Mouse (Mus musculus) CD4-positive, CD25-positive, alpha-beta regulatory T cell, adult 4 months (primary cell): Measurements from ENCODE around the gene Exoc3l. TPM values are rescaled to one million over a fixed set of nuclear protein-coding genes. Genes with fewer than 3 reads are reported as not detected.
A peak's percentile ranks its signal among the peaks of the same experiment; 100 is the strongest.
"Not testable (repeated sequence)": the region's sequence is repeated elsewhere in the genome, so short reads cannot be mapped to it uniquely, and the experiment has no call there.

Experiments
- ATAC-seq: one replicate; pipeline ENCODE4 v1.8.0; 2017
- polyA plus RNA-seq, 2 experiments: library from polyadenylated mRNA; unstranded; fragments of 100-300 nt; shearing (Covaris generic); gene quantifications; one replicate each; pipeline ENCODE4 v1.2.1; 2017

Exoc3l gene
- polyA plus RNA-seq, 2 experiments from 2014 or later: 1.1 TPM; not detected in 1

- not testable (repeated sequence) for ATAC-seq
Measured at GRCm38 (mm10) chr8:105291364-105291763, 4.5 kb downstream of the Exoc3l start.

- peak; percentile 29 for ATAC-seq
Measured at GRCm38 (mm10) chr8:105290554-105291314, 5.2 kb downstream of the Exoc3l start.

- ATAC-seq: no peak
Measured at GRCm38 (mm10) chr8:105289805-105290460, 6.0 kb downstream of the Exoc3l start, which contains the start of gene 4931428F04Rik. TSS of gene 4931428F04Rik (minus strand) at chr8:105289864.

GRCm38 (mm10) chr8:105288958-105289732, 6.8 kb downstream of the Exoc3l start:
- ATAC-seq: peak; percentile 89

- no peak for ATAC-seq
Measured at GRCm38 (mm10) chr8:105288231-105288630, 7.7 kb downstream of the Exoc3l start.

GRCm38 (mm10) chr8:105286907-105287306, 9.0 kb downstream of the Exoc3l start:
- no peak for ATAC-seq

- ATAC-seq: no peak
Measured at GRCm38 (mm10) chr8:105285514-105285913, 10.4 kb downstream of the Exoc3l start.

GRCm38 (mm10) chr8:105283074-105283473, 12.8 kb downstream of the Exoc3l start:
- ATAC-seq: peak; percentile 72

- ATAC-seq: no peak
Measured at GRCm38 (mm10) chr8:105282239-105282638, 13.7 kb downstream of the Exoc3l start.

GRCm38 (mm10) chr8:105281821-105282220, 14.1 kb downstream of the Exoc3l start:
- ATAC-seq: no peak

- ATAC-seq: no peak
Measured at GRCm38 (mm10) chr8:105280567-105280966, 15.3 kb downstream of the Exoc3l start.

GRCm38 (mm10) chr8:105278911-105279334, 17.0 kb downstream of the Exoc3l start:
- peak; percentile 71 for ATAC-seq

GRCm38 (mm10) chr8:105276292-105277120, 19.4 kb downstream of the Exoc3l start:
- ATAC-seq: no peak

- no peak for ATAC-seq
Measured at GRCm38 (mm10) chr8:105275840-105276239, 20.1 kb downstream of the Exoc3l start, which contains the start of gene Nol3. TSS of gene Nol3 (plus strand) at chr8:105276140.

GRCm38 (mm10) chr8:105275387-105275786, 20.5 kb downstream of the Exoc3l start:
- no peak for ATAC-seq

- no peak for ATAC-seq
Measured at GRCm38 (mm10) chr8:105270916-105271186, 25.1 kb downstream of the Exoc3l start.

- no peak for ATAC-seq
Measured at GRCm38 (mm10) chr8:105270101-105270915, 25.6 kb downstream of the Exoc3l start.

- ATAC-seq: no peak
Measured at GRCm38 (mm10) chr8:105269461-105269947, 26.4 kb downstream of the Exoc3l start, which contains the start of gene Hsf4. TSS of gene Hsf4 (plus strand) at chr8:105269801.

GRCm38 (mm10) chr8:105269075-105269458, 26.8 kb downstream of the Exoc3l start:
- no peak for ATAC-seq

- no peak for ATAC-seq
Measured at GRCm38 (mm10) chr8:105268342-105269074, 27.4 kb downstream of the Exoc3l start.
